Comparison of ENCODE assay signal across 27 mouse cellular contexts in the genomic region with DNA sequence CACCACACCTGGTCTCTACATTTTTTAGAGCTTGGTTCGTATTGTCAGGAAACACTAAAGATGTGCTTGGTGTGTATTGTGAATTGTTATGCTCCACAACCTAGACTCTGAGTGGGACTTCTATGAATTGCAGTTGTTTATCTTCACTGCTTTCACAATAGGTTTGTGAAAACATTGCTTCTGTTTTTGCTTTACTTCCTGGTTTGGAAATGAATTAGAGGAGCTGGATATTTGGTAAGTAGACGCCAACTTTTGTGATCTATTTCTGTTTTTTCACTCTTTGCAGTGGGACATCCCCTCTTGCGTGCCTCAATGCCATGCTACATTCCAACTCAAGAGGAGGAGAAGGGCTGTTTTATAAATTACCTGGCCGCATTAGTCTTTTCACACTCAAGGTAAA. TPM values are rescaled to one million over a fixed set of nuclear protein-coding genes. Genes with fewer than 3 reads are reported as not detected.
DNase-seq lines count a peak whose midpoint lies in the region; ATAC-seq and TF ChIP-seq lines count a peak whose summit lies in the region.
"Had no signal": no experiment of that assay in that cellular context is flagged by ENCODE, and none has a peak within 500 bp of the region (broad histone marks: within the 10 kb centered on the region; RNA-seq: fewer than 3 reads in every experiment).

No protein-coding gene starts in this region.

- no peak overlapping the region for H3K4me2 ChIP-seq in liver, embryonic 13.5 days
- H3K4me2 ChIP-seq in midbrain, embryonic 13.5 days (replicated peaks): no peak overlapping the region
- H3K4me2 ChIP-seq: embryonic facial prominence, embryonic 13.5 days; embryonic facial prominence, embryonic 15.5 days; forebrain, embryonic 13.5 days; forebrain, embryonic 15.5 days had no signal

- H3K36me3 ChIP-seq in liver, embryonic 13.5 days: peaks cover 82% of the 10 kb centered on the region
- peaks cover 70% of the 10 kb centered on the region for H3K36me3 ChIP-seq in midbrain, embryonic 13.5 days
- peaks cover 4% of the 10 kb centered on the region for H3K36me3 ChIP-seq in kidney, adult 2 months (ENCODE audit: control insufficient read depth, insufficient read depth, low read length)

- no peak overlapping the region for H3K9ac ChIP-seq in liver, embryonic 13.5 days
- no peak overlapping the region for H3K9ac ChIP-seq in midbrain, embryonic 13.5 days (replicated peaks)
- H3K9ac ChIP-seq: embryonic facial prominence, embryonic 13.5 days; embryonic facial prominence, embryonic 15.5 days; forebrain, embryonic 13.5 days; forebrain, embryonic 15.5 days; forebrain, postnatal 0 days had no signal

- H3K4me3 ChIP-seq in liver, embryonic 13.5 days (replicated peaks): no peak overlapping the region
- no peak overlapping the region for H3K4me3 ChIP-seq in midbrain, embryonic 13.5 days (replicated peaks)
- H3K4me3 ChIP-seq in kidney, adult 2 months (ENCODE audit: insufficient read depth, low read depth, low read length): no peak overlapping the region
- H3K4me3 ChIP-seq: embryonic facial prominence, embryonic 13.5 days; embryonic facial prominence, embryonic 15.5 days; erythroblast, embryonic 14.5 days; forebrain, embryonic 13.5 days; forebrain, embryonic 15.5 days had no signal

- DNase-seq in liver, embryonic 13.5 days: no peak
- no peak for DNase-seq in liver
- no peak for DNase-seq in kidney, adult 2 months
- DNase-seq: adrenal gland, adult 8-10 months; adrenal gland, postnatal 14 days; adrenal gland, postnatal 36 days; B cell, adult 2 months; cerebellum, adult 11 months; cerebellum, adult 18-20 months; cerebellum, adult 8-10 months; cerebellum, adult 9-11 months; cerebellum, postnatal 14 days; cerebellum, postnatal 36 days; embryo, embryonic 11 days; forebrain, postnatal 0 days had no signal

- 88% methylated on average over 4 of the region's 4 CpGs for WGBS in liver, embryonic 13.5 days (ENCODE audit: insufficient replicate concordance)
- 93% methylated on average over 4 of the region's 4 CpGs for WGBS in midbrain, embryonic 13.5 days
- 89% methylated on average over 4 of the region's 4 CpGs for WGBS in kidney, adult 2 months

- TF ChIP-seq CTCF in kidney, adult 2 months (conservative IDR thresholded peaks at IDR 0.05; ENCODE audit: insufficient read depth, insufficient read length, low read depth, low read length): no peak

- no peak for ATAC-seq in liver, embryonic 13.5 days (ENCODE audit: low read depth)
- peak; percentile 75 for ATAC-seq in megakaryocyte, adult 5-6 weeks (ENCODE audit: poor library complexity, severe bottlenecking)
- ATAC-seq in midbrain, embryonic 13.5 days: no peak
- ATAC-seq: activated CD4-positive, CD25-positive, alpha-beta regulatory T cell, adult 4 months; CD4-positive, CD25-positive, alpha-beta regulatory T cell, adult 4 months; forebrain, embryonic 13.5 days; forebrain, embryonic 15.5 days; forebrain, postnatal 0 days; Patski had no signal

- H3K27me3 ChIP-seq in liver, embryonic 13.5 days: no peaks in the 10 kb centered on the region
- no peaks in the 10 kb centered on the region for H3K27me3 ChIP-seq in midbrain, embryonic 13.5 days
- no peaks in the 10 kb centered on the region for H3K27me3 ChIP-seq in kidney, adult 2 months (replicated peaks; ENCODE audit: control insufficient read depth, insufficient read depth, low read length)
- H3K27me3 ChIP-seq: CH12.LX; embryonic facial prominence, embryonic 13.5 days; embryonic facial prominence, embryonic 15.5 days; forebrain, embryonic 13.5 days; forebrain, embryonic 15.5 days; Patski had no signal

- H3K9me3 ChIP-seq in liver, embryonic 13.5 days (replicated peaks): no peaks in the 10 kb centered on the region
- H3K9me3 ChIP-seq in midbrain, embryonic 13.5 days: no peaks in the 10 kb centered on the region
- H3K9me3 ChIP-seq: embryonic facial prominence, embryonic 13.5 days; embryonic facial prominence, embryonic 15.5 days; forebrain, embryonic 13.5 days; forebrain, embryonic 15.5 days; G1E had no signal

- H3K4me1 ChIP-seq in liver, embryonic 13.5 days (replicated peaks): peaks cover 11% of the 10 kb centered on the region
- H3K4me1 ChIP-seq in midbrain, embryonic 13.5 days (replicated peaks): no peaks in the 10 kb centered on the region
- no peaks in the 10 kb centered on the region for H3K4me1 ChIP-seq in kidney, adult 2 months (ENCODE audit: control insufficient read depth, insufficient read depth, low read length)
- H3K4me1 ChIP-seq: embryonic facial prominence, embryonic 13.5 days; embryonic facial prominence, embryonic 15.5 days; forebrain, embryonic 13.5 days; forebrain, embryonic 15.5 days had no signal

- TF ChIP-seq POLR2A in kidney, adult 2 months (IDR thresholded peaks at IDR 0.05; ENCODE audit: low read depth, low read length): no peak

- peak overlapping the region; percentile 29; the same call in 1 of the 2 replicates for H3K27ac ChIP-seq in liver, embryonic 13.5 days
- no peak overlapping the region for H3K27ac ChIP-seq in midbrain, embryonic 13.5 days
- no peak overlapping the region for H3K27ac ChIP-seq in kidney, adult 2 months (ENCODE audit: insufficient read depth, low read depth, low read length)
- H3K27ac ChIP-seq: embryonic facial prominence, embryonic 13.5 days; embryonic facial prominence, embryonic 15.5 days; forebrain, embryonic 13.5 days; forebrain, embryonic 15.5 days had no signal

RNA-seq across cellular contexts. Expression of a gene that starts 11.2 kb away (rescaled TPM):
- 5.6 and 5.9 TPM in 2 replicates for polyA plus RNA-seq in liver, embryonic 13.5 days (2015; fragmentation: Nextera tagmentation; extraction: Ambion mirVana)
- total RNA-seq in megakaryocyte, adult 5-6 weeks (2015): 29.3 and 40.6 TPM in 2 replicates
- 30.9 and 35.4 TPM in 2 replicates for total RNA-seq in megakaryocyte, adult 5-6 weeks (2017)
- 9.9 and 10.4 TPM in 2 replicates for polyA plus RNA-seq in midbrain, embryonic 13.5 days (2015; fragmentation: Nextera tagmentation; extraction: Ambion mirVana)
- polyA plus RNA-seq in kidney, adult 2 months (2012; rRNA removed): 9.1 and 10.0 TPM in 2 replicates
